Mouse (Mus musculus) cerebellum, postnatal 4 days (tissue): Measurements from ENCODE around the gene Slc1a1.

Experiments
- DNase-seq, 2 experiments: peaks; one replicate each; pipeline ENCODE4 v3.0.0; 2022; ENCODE audit warnings: low spot score in 2 of 2, mixed read lengths in 1 of 2

Gene Slc1a1

GRCm38 (mm10) chr19:28834798-28835499 is at the start of gene Slc1a1:
Slc1a1 (plus strand) TSS chr19:28835049.
- peak; percentile 62 to 67 for DNase-seq

- DNase-seq: no peak
Observed at GRCm38 (mm10) chr19:28790196-28790595, 44.7 kb upstream of the Slc1a1 start.

GRCm38 (mm10) chr19:28793307-28793706 is 41.5 kb upstream of the Slc1a1 start:
- DNase-seq: no peak

- DNase-seq: no peak
Observed at GRCm38 (mm10) chr19:28796146-28796848, 38.6 kb upstream of the Slc1a1 start.

- no peak for DNase-seq
Observed at GRCm38 (mm10) chr19:28796966-28797365, 37.9 kb upstream of the Slc1a1 start.

- DNase-seq: no peak
Observed at GRCm38 (mm10) chr19:28797611-28798010, 37.2 kb upstream of the Slc1a1 start.

- no peak for DNase-seq
Observed at GRCm38 (mm10) chr19:28800448-28800847, 34.4 kb upstream of the Slc1a1 start.

- no peak for DNase-seq
Observed at GRCm38 (mm10) chr19:28806276-28806675, 28.6 kb upstream of the Slc1a1 start.

- DNase-seq: no peak
Observed at GRCm38 (mm10) chr19:28806821-28807496, 27.9 kb upstream of the Slc1a1 start.

- no peak for DNase-seq
Observed at GRCm38 (mm10) chr19:28807497-28807871, 27.4 kb upstream of the Slc1a1 start.

- DNase-seq: no peak
Observed at GRCm38 (mm10) chr19:28818286-28818685, 16.6 kb upstream of the Slc1a1 start.

- no peak for DNase-seq
Observed at GRCm38 (mm10) chr19:28827697-28828328, 7.0 kb upstream of the Slc1a1 start.

GRCm38 (mm10) chr19:28831324-28831723 is 3.5 kb upstream of the Slc1a1 start:
- DNase-seq: no peak

GRCm38 (mm10) chr19:28832605-28833004 is 2.2 kb upstream of the Slc1a1 start:
- no peak for DNase-seq

- DNase-seq: no peak
Observed at GRCm38 (mm10) chr19:28834388-28834787, 461 bp upstream of the Slc1a1 start.

GRCm38 (mm10) chr19:28835500-28835864 is 633 bp downstream of the Slc1a1 start:
- no peak for DNase-seq

- DNase-seq: no peak
Observed at GRCm38 (mm10) chr19:28836116-28836515, 1.3 kb downstream of the Slc1a1 start.

GRCm38 (mm10) chr19:28836651-28837410 is 2.0 kb downstream of the Slc1a1 start:
- no peak for DNase-seq

- no peak for DNase-seq
Observed at GRCm38 (mm10) chr19:28838796-28839195, 3.9 kb downstream of the Slc1a1 start.

GRCm38 (mm10) chr19:28844946-28845710 is 10.3 kb downstream of the Slc1a1 start:
- DNase-seq: peak in 1 of 2 experiments; percentile 11

GRCm38 (mm10) chr19:28850510-28850909 is 15.7 kb downstream of the Slc1a1 start:
- no peak for DNase-seq
